Mouse (Mus musculus) CH12.LX (cell line): Measurements from ENCODE around the gene Tescl. TPM values are rescaled to one million over a fixed set of nuclear protein-coding genes. Genes with fewer than 3 reads are reported as not detected.

Experiments
- DNase-seq: peaks from one replicate; pipeline ENCODE4 v3.0.0-alpha.2; 2013; ENCODE audit errors: extremely low read depth
- H3K27ac ChIP-seq: 2 replicates; pipeline ENCODE4 v1.5.1; 2012; ENCODE audit warnings: low read depth, mild to moderate bottlenecking, control low read depth, moderate library complexity; ENCODE audit not compliant: insufficient read depth
- H3K27me3 ChIP-seq: replicated peaks from 2 replicates; pipeline ENCODE3; 2012; ENCODE audit warnings: inconsistent platforms
- H3K36me3 ChIP-seq, 2 experiments: replicated peaks in 1 of 2; 2 replicates each; pipeline versions ENCODE3 to v1.6.1; 2012; ENCODE audit warnings: inconsistent platforms in 1 of 2, low read length in 1 of 2, mild to moderate bottlenecking in 1 of 2, mixed read lengths in 1 of 2, moderate library complexity in 1 of 2; ENCODE audit not compliant: control insufficient read depth in 1 of 2, insufficient read depth in 1 of 2
- H3K4me1 ChIP-seq, 2 experiments: 2 replicates each; pipeline ENCODE4 v1.6.1; 2012; ENCODE audit warnings: inconsistent platforms in 1 of 2, moderate library complexity in 1 of 2; ENCODE audit not compliant: insufficient read depth in 2 of 2, control insufficient read depth in 1 of 2
- H3K4me2 ChIP-seq: 2 replicates; pipeline ENCODE4 v1.6.1; 2012; ENCODE audit warnings: low read depth, mild to moderate bottlenecking, control low read depth; ENCODE audit not compliant: poor library complexity, insufficient read depth, severe bottlenecking
- H3K4me3 ChIP-seq, 3 experiments: fragments of 150-350 bp in 1 of 3; sonication (generic) in 1 of 3; replicated peaks in 1 of 3; 2 replicates each; pipeline versions ENCODE3 to v1.5.1; 2011 to 2012; ENCODE audit warnings: low read depth in 2 of 3, low read length in 2 of 3, mild to moderate bottlenecking in 2 of 3, moderate library complexity in 2 of 3, control low read depth in 1 of 3, improper control_type of control experiment in 1 of 3, inconsistent platforms in 1 of 3, mixed read lengths in 1 of 3; ENCODE audit not compliant: poor library complexity in 1 of 3
- H3K79me2 ChIP-seq: replicated peaks from 2 replicates; pipeline ENCODE4 v1.6.1; 2012; ENCODE audit warnings: mild to moderate bottlenecking, moderate library complexity; ENCODE audit not compliant: control insufficient read depth, poor library complexity, insufficient read depth, severe bottlenecking; ENCODE audit errors: extremely low read depth
- H3K9ac ChIP-seq: 2 replicates; pipeline ENCODE4 v1.6.1; 2012; ENCODE audit warnings: low read depth, mild to moderate bottlenecking, control low read depth, moderate library complexity; ENCODE audit not compliant: insufficient read depth
- H3K9me3 ChIP-seq: replicated peaks from 2 replicates; pipeline ENCODE3; 2012; ENCODE audit warnings: low read length, inconsistent platforms, mixed read lengths
- CHD2 ChIP-seq: IDR thresholded peaks from 2 replicates; pipeline ENCODE4 v1.6.1; 2011; ENCODE audit warnings: low read length, improper control_type of control experiment
- ELF1 ChIP-seq: IDR thresholded peaks from 2 replicates; pipeline ENCODE4 v1.6.1; 2014; ENCODE audit warnings: low read depth, mild to moderate bottlenecking, inconsistent platforms, low read length, improper control_type of control experiment
- ETS1 ChIP-seq: conservative IDR thresholded peaks from 2 replicates; pipeline ENCODE4 v1.6.1; 2012; ENCODE audit warnings: low read depth, mild to moderate bottlenecking, inconsistent platforms, low read length, improper control_type of control experiment, moderate library complexity
- GABPA ChIP-seq: IDR thresholded peaks from 2 replicates; pipeline ENCODE4 v1.6.1; 2012; ENCODE audit warnings: low read depth, low read length, improper control_type of control experiment, inconsistent platforms; ENCODE audit not compliant: insufficient replicate concordance
- IRF4 ChIP-seq: IDR thresholded peaks from 2 replicates; pipeline ENCODE4 v1.6.1; 2014; ENCODE audit warnings: low read depth, mild to moderate bottlenecking, inconsistent platforms, low read length, improper control_type of control experiment
- JUN ChIP-seq: IDR thresholded peaks from 2 replicates; pipeline ENCODE4 v1.6.1; 2011; ENCODE audit warnings: low read depth, mild to moderate bottlenecking, low read length, improper control_type of control experiment, moderate library complexity; ENCODE audit not compliant: insufficient read depth
- JUND ChIP-seq: conservative IDR thresholded peaks from 2 replicates; pipeline ENCODE4 v1.6.1; 2011; ENCODE audit warnings: low read depth, low read length, improper control_type of control experiment
- KAT2A ChIP-seq: IDR thresholded peaks from 2 replicates; pipeline ENCODE4 v1.6.1; 2012; ENCODE audit warnings: low read length, improper control_type of control experiment, inconsistent platforms; ENCODE audit not compliant: insufficient replicate concordance
- MAFK ChIP-seq: IDR thresholded peaks from 2 replicates; pipeline ENCODE4 v1.6.1; 2011; ENCODE audit warnings: low read length, improper control_type of control experiment; ENCODE audit not compliant: insufficient replicate concordance
- MAX ChIP-seq: IDR thresholded peaks from 2 replicates; pipeline ENCODE4 v1.6.1; 2011; ENCODE audit warnings: low read length, improper control_type of control experiment
- MEF2A ChIP-seq: IDR thresholded peaks from 2 replicates; pipeline ENCODE4 v1.6.1; 2014; ENCODE audit warnings: low read depth, mild to moderate bottlenecking, inconsistent platforms, low read length, improper control_type of control experiment, borderline replicate concordance
- MYC ChIP-seq: IDR thresholded peaks from 2 replicates; pipeline ENCODE4 v1.6.1; 2011; ENCODE audit warnings: low read depth, mild to moderate bottlenecking, improper control_type of control experiment, low read length
- POLR2A ChIP-seq: IDR thresholded peaks from 2 replicates; pipeline ENCODE4 v1.6.1; 2011; ENCODE audit warnings: low read depth, mild to moderate bottlenecking, improper control_type of control experiment, low read length
- POLR2AphosphoS2 ChIP-seq: IDR thresholded peaks from 2 replicates; pipeline ENCODE4 v1.6.1; 2011; ENCODE audit warnings: low read depth, low read length, improper control_type of control experiment
- RAD21 ChIP-seq: IDR thresholded peaks from 2 replicates; pipeline ENCODE4 v1.6.1; 2011; ENCODE audit warnings: low read depth, mild to moderate bottlenecking, low read length, improper control_type of control experiment, moderate library complexity
- RCOR1 ChIP-seq: conservative IDR thresholded peaks from 2 replicates; pipeline ENCODE4 v1.6.1; 2012; ENCODE audit warnings: low read depth, mild to moderate bottlenecking, inconsistent platforms, low read length, improper control_type of control experiment
- SIN3A ChIP-seq: IDR thresholded peaks from 2 replicates; pipeline ENCODE4 v1.6.1; 2012; ENCODE audit warnings: low read length, improper control_type of control experiment, inconsistent platforms
- TCF12 ChIP-seq: IDR thresholded peaks from 2 replicates; pipeline ENCODE4 v1.6.1; 2014; ENCODE audit warnings: low read depth, mild to moderate bottlenecking, inconsistent platforms, low read length, improper control_type of control experiment
- USF1 ChIP-seq: IDR thresholded peaks from 2 replicates; pipeline ENCODE4 v1.6.1; 2014; ENCODE audit warnings: low read depth, mild to moderate bottlenecking, inconsistent platforms, low read length, improper control_type of control experiment
- USF2 ChIP-seq: conservative IDR thresholded peaks from 2 replicates; pipeline ENCODE4 v1.6.1; 2011; ENCODE audit warnings: low read depth, low read length, improper control_type of control experiment
- ZKSCAN1 ChIP-seq: IDR thresholded peaks from 2 replicates; pipeline ENCODE4 v1.6.1; 2012; ENCODE audit warnings: low read depth, inconsistent platforms, low read length, improper control_type of control experiment, borderline replicate concordance
- ZMIZ1 ChIP-seq: IDR thresholded peaks from 2 replicates; pipeline ENCODE4 v1.6.1; 2012; ENCODE audit warnings: low read depth, mild to moderate bottlenecking, inconsistent platforms, low read length, improper control_type of control experiment
- dilution Hi-C: fragments of 300-500 bp; cut with MboI; formaldehyde crosslinking; loops from 2 replicates; pipeline ENCODE4 v1.14.3; 2020; ENCODE audit warnings: low sequenced_read_pairs; ENCODE audit not compliant: extremely low pct_unique_long_range_greater_than_20kb, extremely low pct_ligation_motif_present
- in situ Hi-C: fragments of 300-500 bp; cut with MboI; formaldehyde crosslinking; loops from 3 replicates; pipeline ENCODE4 v1.14.3; 2019; ENCODE audit warnings: low sequenced_read_pairs, low pct_ligation_motif_present, low pct_unique_long_range_greater_than_20kb, mixed read lengths
- polyA plus RNA-seq: library from polyadenylated mRNA; unstranded; fragments of >175 nt; gene quantifications from 2 replicates; pipeline ENCODE4 v1.2.1, GENCODE M21; 2012; ENCODE audit warnings: low read depth; ENCODE audit not compliant: insufficient read length
- total RNA-seq, 2 experiments: library from RNA; depleted of rRNA; stranded (reverse); fragments of 300-350 nt in 1 of 2; fragments of >200 nt in 1 of 2; gene quantifications; 2 replicates each; pipeline ENCODE4 v1.2.3; 2012 to 2014

Gene Tescl
- total and polyA plus RNA-seq, 3 experiments = not detected

DNA sequence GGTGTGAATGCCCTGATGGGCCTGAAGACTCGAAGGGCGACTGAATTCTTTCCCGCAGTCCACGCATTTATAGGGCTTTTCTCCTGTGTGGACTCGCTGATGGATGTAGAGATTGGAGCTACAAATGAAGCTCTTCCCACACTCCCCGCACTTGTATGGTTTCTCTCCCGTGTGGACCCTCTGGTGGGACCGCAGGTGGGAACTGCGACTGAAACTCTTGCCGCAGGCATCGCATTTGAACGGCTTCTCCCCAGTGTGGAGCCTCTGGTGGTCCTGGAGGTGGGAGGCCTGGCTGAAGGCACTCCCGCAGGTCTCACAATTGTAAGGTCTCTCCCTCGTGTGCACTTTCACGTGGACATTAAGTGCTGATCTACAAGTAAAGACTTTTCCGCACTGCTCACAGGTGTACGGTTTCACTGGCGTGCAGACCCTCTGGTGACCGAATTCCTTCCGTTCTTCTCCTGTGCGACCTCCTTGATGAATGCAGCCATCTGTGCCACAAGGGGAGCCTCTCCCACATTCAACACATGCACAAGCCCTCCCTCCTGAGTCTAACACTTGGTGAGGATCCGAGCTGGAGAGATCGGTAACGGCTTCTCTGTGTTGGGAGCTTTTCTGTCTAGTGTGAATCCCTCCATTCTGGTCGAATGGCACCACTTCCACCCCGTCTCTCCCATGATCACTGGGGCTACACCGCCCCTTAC, 42.2 kb downstream of the Tescl start:
- dilution Hi-C loops (no loop called here), in situ Hi-C loops (loop anchor here (10.0 kb wide), 1 partner anchor 137 kb away; no protein-coding TSS in a partner anchor)
- Histone ChIP-seq H3K27ac (no peak overlapping the region), H3K9me3 (no peaks in the 10 kb centered on the region), H3K36me3 (peaks cover 9 to 56% of the 10 kb centered on the region in 2 experiments), H3K9ac (no peak overlapping the region), H3K27me3 (no peaks in the 10 kb centered on the region), H3K79me2 (no peaks in the 10 kb centered on the region), H3K4me1 (peaks cover 0 to 5% of the 10 kb centered on the region in 2 experiments; a peak in 1 of 4 replicates), H3K4me2 (no peak overlapping the region), H3K4me3 (no peak overlapping the region)
- TF ChIP-seq CHD2 = no peak
- TF ChIP-seq ZMIZ1 = no peak
- TF ChIP-seq IRF4 = no peak
- no peak for TF ChIP-seq MEF2A
- no peak for TF ChIP-seq MAFK
- no peak for TF ChIP-seq KAT2A
- TF ChIP-seq POLR2AphosphoS2 = no peak
- TF ChIP-seq TCF12 = no peak
- no peak for TF ChIP-seq RAD21
- no peak for TF ChIP-seq SIN3A
- no peak for TF ChIP-seq MYC
- TF ChIP-seq ELF1 = no peak
- no peak for TF ChIP-seq USF2
- TF ChIP-seq RCOR1 = no peak
- no peak for TF ChIP-seq GABPA
- no peak for DNase-seq

DNA sequence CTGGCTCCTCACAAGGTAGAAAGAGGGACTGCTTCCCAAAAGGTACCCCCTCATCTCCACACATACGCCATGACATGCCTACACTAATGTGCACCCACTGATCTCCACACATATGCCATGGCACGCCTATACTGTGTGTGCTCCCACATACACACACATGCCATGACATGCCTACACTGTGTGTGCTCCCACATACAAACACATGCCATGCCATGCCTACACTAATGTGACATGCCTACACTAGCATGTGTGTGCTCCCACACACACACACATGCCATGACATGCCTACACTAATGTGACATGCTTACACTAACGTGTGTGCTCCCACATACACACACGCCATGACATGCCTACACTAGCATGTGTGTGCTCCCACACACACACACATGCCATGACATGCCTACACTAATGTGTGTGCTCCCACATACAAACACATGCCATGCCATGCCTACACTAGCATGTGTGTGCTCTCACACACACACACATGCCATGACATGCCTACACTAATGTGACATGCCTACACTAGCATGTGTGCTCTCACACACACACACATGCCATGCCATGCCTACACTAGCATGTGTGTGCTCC, 43.5 kb downstream of the Tescl start:
- Histone ChIP-seq H3K9me3 (no peaks in the 10 kb centered on the region), H3K36me3 (peaks cover 9 to 43% of the 10 kb centered on the region in 2 experiments), H3K27ac (no peak overlapping the region)
- TF ChIP-seq ZMIZ1 (no peak), JUND (no peak), GABPA (no peak), ZKSCAN1 (no peak), USF1 (no peak), POLR2A (no peak), JUN (no peak), USF2 (no peak), MAX (no peak), ETS1 (no peak)
- TF ChIP-seq, all 38 proteins: peak for 0
- no peaks in the 10 kb centered on the region for H3K79me2 ChIP-seq
- H3K9ac ChIP-seq = no peak overlapping the region
- no peak overlapping the region for H3K4me2 ChIP-seq
- H3K27me3 ChIP-seq = no peaks in the 10 kb centered on the region
- dilution Hi-C loops (no loop called here), in situ Hi-C loops (loop anchor here (10.0 kb wide), 1 partner anchor 135 kb away; no protein-coding TSS in a partner anchor)
- no peak for DNase-seq
- peaks cover 0 to 5% of the 10 kb centered on the region in 2 experiments; a peak in 1 of 4 replicates for H3K4me1 ChIP-seq
- H3K4me3 ChIP-seq = no peak overlapping the region
